Mouse (Mus musculus): ENCODE data around the gene Siglec1. TPM values are rescaled to one million over a fixed set of nuclear protein-coding genes. Genes with fewer than 3 reads are reported as not detected.

Gene Siglec1
- polyA plus RNA-seq, 1 experiment from 2014 or later = 0.51 TPM

DNA sequence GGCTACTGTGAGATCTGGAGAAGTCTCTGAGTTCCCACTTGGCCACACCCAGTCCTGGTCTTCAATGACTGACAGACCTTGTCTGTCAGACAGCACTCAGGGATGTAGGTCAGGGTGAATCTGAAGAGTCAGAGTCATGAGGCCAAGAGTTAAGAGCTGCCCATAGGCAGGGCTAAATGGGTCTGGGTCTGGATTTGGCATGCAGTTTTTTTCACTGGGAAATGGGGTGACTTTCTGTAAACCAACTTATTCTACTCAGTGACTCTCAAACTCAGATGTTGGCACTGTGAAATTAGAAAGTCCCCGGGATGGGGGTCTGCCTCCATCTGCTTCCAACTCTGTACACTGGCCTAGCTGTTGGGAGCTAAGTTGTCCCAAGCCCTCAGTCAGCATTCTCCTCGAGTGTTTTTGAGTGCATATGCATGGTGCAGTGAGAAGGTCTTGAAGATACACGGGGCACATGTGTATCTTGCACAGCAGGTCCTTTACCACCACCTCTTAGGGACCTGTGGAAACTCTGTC, 42.1 kb upstream of the Siglec1 start:
- no peak overlapping the region for H3K4me3 ChIP-seq (replicated peaks; ENCODE audit: low read depth, low read length)
- no peak for DNase-seq
- H3K4me2 ChIP-seq (ENCODE audit: low read length) = no peak overlapping the region

DNA sequence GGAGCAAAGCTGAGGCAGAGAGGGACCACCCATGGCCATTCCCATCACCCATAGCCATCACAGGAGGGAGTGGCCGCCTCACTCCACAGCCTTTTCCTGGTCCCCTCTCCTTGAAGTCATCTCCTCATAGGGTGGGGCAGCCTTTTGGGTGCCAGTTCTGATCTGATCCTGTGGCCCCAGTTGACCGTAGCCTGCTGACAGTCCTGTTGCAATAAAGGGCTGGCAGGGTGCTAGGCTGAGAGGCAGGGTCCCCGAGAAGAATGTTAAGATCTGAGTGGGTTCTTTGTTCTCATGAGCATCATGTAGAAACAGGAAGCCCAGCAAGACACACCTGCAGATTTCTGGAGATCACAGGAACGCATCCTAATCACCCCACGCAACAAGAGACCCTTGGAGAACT, 41.6 kb upstream of the Siglec1 start:
- Histone ChIP-seq H3K27me3 (ENCODE audit: control insufficient read depth, insufficient read depth, low read length) (no peaks in the 10 kb centered on the region), H3K9ac (replicated peaks; ENCODE audit: low read length) (no peak overlapping the region), H3K4me1 (ENCODE audit: control insufficient read depth, insufficient read depth, low read length) (peaks cover 10% of the 10 kb centered on the region), H3K36me3 (ENCODE audit: control insufficient read depth, insufficient read depth, low read length) (no peaks in the 10 kb centered on the region), H3K27ac (replicated peaks; ENCODE audit: low read depth, low read length) (no peak overlapping the region), H3K4me2 (ENCODE audit: low read length) (peak overlapping the region; percentile 86; the same call in 1 of the 2 replicates), H3K4me3 (replicated peaks; ENCODE audit: low read depth, low read length) (no peak overlapping the region), H3K9me3 (ENCODE audit: control insufficient read depth, low read length) (no peaks in the 10 kb centered on the region)
- DNase-seq (no peak), ATAC-seq (ENCODE audit: low FRiP score, low TSS enrichment) (no peak)
- WGBS = 93% methylated on average over 5 of the region's 5 CpGs

More for the DNA sequence above, 42.1 kb upstream of the Siglec1 start:
- Histone ChIP-seq H3K9ac (replicated peaks; ENCODE audit: low read length) (no peak overlapping the region), H3K4me1 (ENCODE audit: control insufficient read depth, insufficient read depth, low read length) (peaks cover 10% of the 10 kb centered on the region), H3K36me3 (ENCODE audit: control insufficient read depth, insufficient read depth, low read length) (no peaks in the 10 kb centered on the region), H3K27ac (replicated peaks; ENCODE audit: low read depth, low read length) (no peak overlapping the region), H3K27me3 (ENCODE audit: control insufficient read depth, insufficient read depth, low read length) (no peaks in the 10 kb centered on the region), H3K9me3 (ENCODE audit: control insufficient read depth, low read length) (no peaks in the 10 kb centered on the region)
- ATAC-seq (ENCODE audit: low FRiP score, low TSS enrichment) = no peak
- 87% methylated on average over 3 of the region's 3 CpGs for WGBS

DNA sequence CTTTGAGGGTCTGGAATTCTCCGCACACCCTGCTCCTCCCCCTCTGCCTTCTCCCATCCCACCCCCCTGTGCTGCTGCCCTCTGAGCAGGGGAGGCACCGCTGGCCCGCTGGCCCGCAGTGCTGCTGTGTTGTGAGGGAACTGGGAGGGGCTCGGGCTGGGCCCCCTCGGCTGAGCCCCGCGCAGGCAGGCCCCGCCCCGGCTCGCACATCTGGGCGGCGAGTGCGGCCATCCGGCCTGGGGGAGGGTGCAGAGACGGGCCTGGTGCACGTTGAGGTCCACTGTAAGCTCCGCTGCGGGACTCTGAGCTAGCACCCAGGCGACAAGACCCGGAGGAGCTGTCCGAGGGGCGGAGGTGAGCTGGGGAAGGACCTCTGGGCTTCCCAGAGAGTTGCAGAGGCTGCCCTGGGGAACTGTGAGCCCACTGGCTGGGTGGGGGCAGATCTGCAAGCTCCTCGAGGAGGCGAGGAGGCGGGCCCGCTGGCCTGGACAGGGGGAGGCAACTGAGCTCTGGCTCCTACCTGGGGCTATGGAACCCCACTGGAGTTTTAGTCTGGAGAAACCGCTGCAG, 40.7 kb upstream of the Siglec1 start, which contains the start of gene Hspa12b:
TSS of gene Hspa12b (plus strand) at position 120 of the 570 bp plus-strand sequence.
- H3K27ac ChIP-seq (replicated peaks; ENCODE audit: low read depth, low read length) = no peak within 1 kb of the TSS
- 2% methylated on average over 28 of the region's 28 CpGs for WGBS
- peak within 1 kb of the TSS; percentile 86 for H3K4me2 ChIP-seq (ENCODE audit: low read length)
- peak within 1 kb of the TSS; percentile 66 for H3K9ac ChIP-seq (replicated peaks; ENCODE audit: low read length)
- H3K27me3 ChIP-seq (ENCODE audit: control insufficient read depth, insufficient read depth, low read length) = no peaks in the 10 kb centered on the region
- DNase-seq (peak; percentile 59), ATAC-seq (ENCODE audit: low FRiP score, low TSS enrichment) (peak; percentile 79)
- no peaks in the 10 kb centered on the region for H3K36me3 ChIP-seq (ENCODE audit: control insufficient read depth, insufficient read depth, low read length)
- H3K9me3 ChIP-seq (ENCODE audit: control insufficient read depth, low read length) = no peaks in the 10 kb centered on the region
- peak within 1 kb of the TSS; percentile 40 for H3K4me3 ChIP-seq (replicated peaks; ENCODE audit: low read depth, low read length)
- H3K4me1 ChIP-seq (ENCODE audit: control insufficient read depth, insufficient read depth, low read length) = peaks cover 10% of the 10 kb centered on the region

DNA sequence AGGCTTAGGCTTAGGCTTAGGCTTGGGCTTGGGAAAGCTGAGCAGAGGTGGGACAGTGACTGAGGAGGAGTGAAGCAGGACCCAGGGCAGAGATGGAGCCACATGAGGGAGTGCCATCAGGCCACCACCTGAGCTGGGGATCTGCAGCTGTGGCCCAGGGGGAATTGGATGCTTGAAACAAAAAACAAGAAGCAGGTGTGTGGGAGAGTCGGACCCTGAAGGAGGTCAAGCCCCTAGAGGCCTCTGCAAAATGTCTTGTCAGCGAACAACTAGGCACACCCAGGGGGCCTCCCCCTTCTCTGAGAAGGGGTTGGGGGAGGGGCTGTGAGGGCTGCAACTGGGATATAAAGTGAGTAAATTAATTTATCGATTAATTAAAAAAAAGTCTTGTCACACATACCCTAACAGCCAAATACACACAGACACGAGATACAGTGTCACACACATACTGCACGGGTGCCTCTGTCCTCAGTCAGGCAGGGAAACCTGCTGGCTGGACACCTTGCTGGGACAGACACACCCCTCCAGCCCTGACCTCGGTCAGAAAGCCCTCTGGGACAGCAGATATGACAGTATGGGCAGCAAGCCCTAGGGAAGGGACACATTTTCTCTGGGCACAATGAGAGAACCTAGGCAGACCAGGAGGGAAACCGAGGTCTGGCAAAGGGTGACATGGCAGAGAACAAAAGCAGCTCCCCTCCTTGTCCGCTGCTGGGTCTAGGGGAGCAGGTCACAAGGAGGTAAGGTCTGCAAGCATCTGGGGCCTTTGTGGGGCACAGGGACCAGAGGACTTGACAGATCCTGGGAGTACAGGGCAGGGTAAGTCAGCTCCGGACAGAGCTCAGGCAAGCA, 39.6 kb upstream of the Siglec1 start:
- no peaks in the 10 kb centered on the region for H3K9me3 ChIP-seq (ENCODE audit: control insufficient read depth, low read length)
- H3K4me2 ChIP-seq (ENCODE audit: low read length) = no peak overlapping the region
- ATAC-seq (ENCODE audit: low FRiP score, low TSS enrichment) (no peak), DNase-seq (no peak)
- no peaks in the 10 kb centered on the region for H3K27me3 ChIP-seq (ENCODE audit: control insufficient read depth, insufficient read depth, low read length)
- H3K9ac ChIP-seq (replicated peaks; ENCODE audit: low read length) = no peak overlapping the region
- no peaks in the 10 kb centered on the region for H3K36me3 ChIP-seq (ENCODE audit: control insufficient read depth, insufficient read depth, low read length)
- H3K4me3 ChIP-seq (replicated peaks; ENCODE audit: low read depth, low read length) = no peak overlapping the region
- H3K27ac ChIP-seq (replicated peaks; ENCODE audit: low read depth, low read length) = no peak overlapping the region
- WGBS = 46% methylated on average over 9 of the region's 9 CpGs
- peaks cover 10% of the 10 kb centered on the region for H3K4me1 ChIP-seq (ENCODE audit: control insufficient read depth, insufficient read depth, low read length)

DNA sequence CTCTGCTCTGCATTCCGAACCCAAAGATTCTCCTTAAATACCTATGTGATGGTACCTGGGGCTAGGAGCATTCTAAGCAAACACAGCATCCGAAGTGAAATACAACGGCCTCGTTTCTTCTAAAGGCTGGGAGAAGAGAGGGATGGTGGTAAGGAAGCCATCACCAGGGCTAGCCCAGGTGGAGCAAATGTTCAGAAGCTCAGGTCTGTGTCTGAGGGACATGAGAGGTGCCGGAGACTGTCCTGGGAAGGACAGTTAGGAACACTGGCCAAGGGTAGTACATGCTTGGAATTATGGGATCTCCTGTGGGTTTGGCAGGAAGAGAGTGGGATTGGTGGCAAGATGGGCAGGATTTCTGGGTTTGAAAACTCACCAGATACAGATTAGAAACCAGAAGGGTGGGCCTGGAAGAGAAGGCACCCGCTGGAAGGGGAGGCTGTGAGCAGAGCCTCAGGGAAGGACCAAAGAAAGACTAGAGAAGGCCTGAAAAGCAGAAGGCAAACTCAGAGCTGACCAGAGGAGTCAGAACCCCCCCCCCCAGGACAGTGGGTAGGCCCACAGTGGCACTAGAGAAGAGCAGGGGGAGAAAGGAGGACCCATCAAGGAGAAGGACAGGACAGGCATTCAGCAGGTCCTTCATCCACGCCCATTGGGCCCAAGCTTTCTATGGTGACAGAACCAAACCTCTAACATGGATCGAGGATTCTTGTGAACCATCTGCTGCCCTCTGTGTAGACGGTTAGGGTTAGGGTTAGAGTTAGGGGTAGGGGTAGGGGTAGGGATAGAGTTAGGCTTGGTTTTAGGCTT, 38.8 kb upstream of the Siglec1 start:
- WGBS = 92% methylated on average over 9 of the region's 9 CpGs
- DNase-seq (no peak), ATAC-seq (ENCODE audit: low FRiP score, low TSS enrichment) (no peak)
- no peak overlapping the region for H3K9ac ChIP-seq (replicated peaks; ENCODE audit: low read length)
- no peak overlapping the region for H3K27ac ChIP-seq (replicated peaks; ENCODE audit: low read depth, low read length)
- no peak overlapping the region for H3K4me3 ChIP-seq (replicated peaks; ENCODE audit: low read depth, low read length)
- H3K9me3 ChIP-seq (ENCODE audit: control insufficient read depth, low read length) = no peaks in the 10 kb centered on the region
- no peak overlapping the region for H3K4me2 ChIP-seq (ENCODE audit: low read length)
- H3K27me3 ChIP-seq (ENCODE audit: control insufficient read depth, insufficient read depth, low read length) = no peaks in the 10 kb centered on the region
- no peaks in the 10 kb centered on the region for H3K36me3 ChIP-seq (ENCODE audit: control insufficient read depth, insufficient read depth, low read length)
- H3K4me1 ChIP-seq (ENCODE audit: control insufficient read depth, insufficient read depth, low read length) = peaks cover 10% of the 10 kb centered on the region

DNA sequence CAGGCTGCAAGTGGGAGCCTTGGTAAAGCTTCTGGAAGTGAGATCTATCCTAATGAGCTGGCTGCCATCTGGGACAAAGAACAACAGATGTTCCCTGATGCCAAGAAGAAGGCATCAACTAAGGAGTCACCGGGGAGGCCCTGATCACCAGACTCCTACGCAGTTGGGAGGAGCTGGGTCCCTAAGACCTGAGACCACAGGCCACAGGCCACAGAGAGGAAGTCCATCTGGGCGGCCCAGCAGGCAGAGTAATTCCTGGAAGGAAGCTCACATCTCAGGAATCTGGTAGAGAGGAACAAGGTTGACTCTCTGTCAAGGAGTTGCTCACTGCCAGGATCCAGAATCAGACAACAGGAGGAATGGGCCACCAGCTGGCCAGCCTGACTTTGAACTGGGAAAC, 37.6 kb upstream of the Siglec1 start:
- no peak overlapping the region for H3K9ac ChIP-seq (replicated peaks; ENCODE audit: low read length)
- H3K9me3 ChIP-seq (ENCODE audit: control insufficient read depth, low read length) = no peaks in the 10 kb centered on the region
- no peak overlapping the region for H3K4me3 ChIP-seq (replicated peaks; ENCODE audit: low read depth, low read length)
- peaks cover 10% of the 10 kb centered on the region for H3K4me1 ChIP-seq (ENCODE audit: control insufficient read depth, insufficient read depth, low read length)
- no peak for DNase-seq
- H3K27me3 ChIP-seq (ENCODE audit: control insufficient read depth, insufficient read depth, low read length) = no peaks in the 10 kb centered on the region
- H3K4me2 ChIP-seq (ENCODE audit: low read length) = no peak overlapping the region
- ATAC-seq (ENCODE audit: low FRiP score, low TSS enrichment) = no peak
- 79% methylated on average over 3 of the region's 3 CpGs for WGBS
- no peak overlapping the region for H3K27ac ChIP-seq (replicated peaks; ENCODE audit: low read depth, low read length)
- H3K36me3 ChIP-seq (ENCODE audit: control insufficient read depth, insufficient read depth, low read length) = no peaks in the 10 kb centered on the region

DNA sequence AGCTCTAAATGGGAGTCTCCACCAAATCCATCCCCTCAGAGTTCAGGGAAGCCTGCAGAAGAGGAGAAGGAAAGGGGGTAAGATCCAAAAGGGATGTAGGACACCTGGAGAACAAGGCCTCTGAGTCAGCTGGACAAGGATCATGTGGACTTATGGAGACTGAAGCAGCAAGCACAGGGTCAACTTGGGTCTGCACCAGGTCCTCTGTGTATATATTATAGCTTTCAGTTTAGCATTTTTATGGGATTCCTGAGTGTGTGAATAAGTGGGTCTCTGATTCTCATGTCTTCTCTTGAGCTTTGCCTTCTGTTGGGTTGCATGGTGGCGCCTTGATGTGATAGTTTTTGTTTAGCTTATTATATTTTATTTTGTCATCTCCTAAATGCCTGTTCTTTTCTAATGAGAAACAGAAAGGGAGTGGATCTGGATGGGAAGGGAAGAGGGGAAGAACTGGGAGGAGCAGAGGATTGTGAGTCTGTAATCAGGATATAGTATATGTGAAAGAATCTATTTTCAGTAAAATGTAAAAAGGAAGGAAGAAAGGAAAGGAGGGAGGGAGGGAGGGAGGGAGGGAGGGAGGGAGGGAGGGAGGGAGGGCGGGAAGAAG, 32.5 kb upstream of the Siglec1 start:
- H3K27me3 ChIP-seq (ENCODE audit: control insufficient read depth, insufficient read depth, low read length) = no peaks in the 10 kb centered on the region
- H3K9ac ChIP-seq (replicated peaks; ENCODE audit: low read length) = no peak overlapping the region
- H3K9me3 ChIP-seq (ENCODE audit: control insufficient read depth, low read length) = no peaks in the 10 kb centered on the region
- WGBS = 96% methylated on average over 2 of the region's 2 CpGs
- no peak overlapping the region for H3K4me3 ChIP-seq (replicated peaks; ENCODE audit: low read depth, low read length)
- DNase-seq (no peak), ATAC-seq (ENCODE audit: low FRiP score, low TSS enrichment) (no peak)
- no peaks in the 10 kb centered on the region for H3K4me1 ChIP-seq (ENCODE audit: control insufficient read depth, insufficient read depth, low read length)
- H3K36me3 ChIP-seq (ENCODE audit: control insufficient read depth, insufficient read depth, low read length) = no peaks in the 10 kb centered on the region
- no peak overlapping the region for H3K4me2 ChIP-seq (ENCODE audit: low read length)
- H3K27ac ChIP-seq (replicated peaks; ENCODE audit: low read depth, low read length) = no peak overlapping the region

DNA sequence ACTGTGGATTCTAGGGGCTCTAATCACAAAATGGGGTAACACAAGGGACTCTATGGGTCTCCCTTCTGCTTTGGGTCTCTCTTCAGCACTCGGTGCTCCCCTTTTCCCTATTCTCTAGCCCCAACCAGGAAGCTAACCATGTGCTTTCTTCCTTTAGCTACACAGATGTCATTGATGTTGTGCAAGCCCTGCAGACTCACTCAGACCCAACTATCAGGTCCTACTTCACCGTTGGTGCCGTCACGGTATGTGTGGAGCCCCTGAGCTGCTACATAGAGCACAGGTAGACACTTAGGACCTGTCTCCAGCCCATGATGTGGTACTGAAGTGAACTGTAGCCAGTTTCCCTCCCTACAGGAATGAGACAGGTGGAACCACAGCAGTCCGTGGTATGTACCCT, 19.4 kb upstream of the Siglec1 start:
- H3K4me2 ChIP-seq (ENCODE audit: low read length) = no peak overlapping the region
- H3K9ac ChIP-seq (replicated peaks; ENCODE audit: low read length) = no peak overlapping the region
- H3K36me3 ChIP-seq (ENCODE audit: control insufficient read depth, insufficient read depth, low read length) = no peaks in the 10 kb centered on the region
- ATAC-seq (ENCODE audit: low FRiP score, low TSS enrichment) (no peak), DNase-seq (no peak)
- no peaks in the 10 kb centered on the region for H3K9me3 ChIP-seq (ENCODE audit: control insufficient read depth, low read length)
- no peak overlapping the region for H3K4me3 ChIP-seq (replicated peaks; ENCODE audit: low read depth, low read length)
- H3K4me1 ChIP-seq (ENCODE audit: control insufficient read depth, insufficient read depth, low read length) = no peaks in the 10 kb centered on the region
- no peaks in the 10 kb centered on the region for H3K27me3 ChIP-seq (ENCODE audit: control insufficient read depth, insufficient read depth, low read length)
- H3K27ac ChIP-seq (replicated peaks; ENCODE audit: low read depth, low read length) = no peak overlapping the region
- 86% methylated on average over 5 of the region's 5 CpGs for WGBS

All from midbrain, embryonic 14.5 days (tissue).